Mouse (Mus musculus) heart, postnatal 25 days (tissue): ENCODE measurements around the gene Vmn1r13. TPM values are rescaled to one million over a fixed set of nuclear protein-coding genes. Genes with fewer than 3 reads are reported as not detected.
"Not testable (repeated sequence)": the region's sequence is repeated elsewhere in the genome, so short reads cannot be mapped to it uniquely, and the experiment has no call there.

Experiments used
- DNase-seq: peaks from one replicate; pipeline ENCODE4 v3.0.0; 2022; ENCODE audit warnings: low spot score
- intact Hi-C: fragments of 180-260 bp; cut with DNase I; formaldehyde crosslinking; loops from one replicate; pipeline ENCODE4 v1.15.1; 2025
- total RNA-seq, 2 experiments: library from RNA; stranded (reverse); gene quantifications; 2 replicates each; pipeline ENCODE4 v1.2.3; 2021

The Vmn1r13 gene
- total RNA-seq: not detected

DNA sequence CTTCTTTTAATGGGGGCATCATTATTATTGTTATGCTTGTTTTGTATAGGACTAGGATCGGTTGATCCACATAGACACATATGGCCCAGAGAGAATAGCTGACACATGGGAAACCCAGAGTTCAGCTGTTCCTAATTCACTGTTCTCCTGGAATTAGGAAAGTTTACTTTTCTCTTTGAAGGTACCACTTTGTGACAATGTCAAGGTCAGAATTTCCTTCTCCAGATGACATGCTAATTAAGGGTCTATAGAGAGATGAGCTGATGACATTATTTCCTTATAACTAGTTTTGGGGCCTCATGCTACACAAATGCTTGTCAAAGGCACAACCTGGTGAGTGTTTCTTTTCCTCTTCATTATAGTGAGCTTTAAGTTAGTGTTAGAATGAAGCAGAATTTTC, at the start of gene Vmn1r13:
TSS of gene Vmn1r13 (plus strand) at position 301 of the 400 bp plus-strand sequence.
- intact Hi-C loops, DNase-seq: not testable (repeated sequence)

DNA sequence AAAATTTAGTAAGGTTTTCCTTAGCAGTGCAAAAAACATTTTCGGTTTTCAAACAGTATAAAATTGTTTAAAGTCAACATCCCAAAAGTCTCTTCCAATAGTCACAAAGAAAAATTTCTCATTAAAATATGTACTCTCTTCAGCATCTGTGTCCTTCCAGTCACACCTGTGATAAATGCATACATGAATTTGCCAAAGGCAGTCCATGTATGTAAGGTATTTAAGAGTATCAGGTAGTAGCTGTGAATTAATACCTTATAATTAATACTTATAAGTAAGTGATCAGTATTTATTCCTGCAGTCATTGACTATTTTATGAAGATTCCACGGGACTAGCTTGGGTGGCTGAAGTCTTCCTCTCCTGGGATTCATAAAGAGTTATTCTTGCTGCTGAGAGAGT, 46.5 kb upstream of the Vmn1r13 start, which contains the start of gene Vmn1r12:
TSS of gene Vmn1r12 (plus strand) at position 301 of the 400 bp plus-strand sequence.
- intact Hi-C loops: no loop called here
- DNase-seq: no peak

DNA sequence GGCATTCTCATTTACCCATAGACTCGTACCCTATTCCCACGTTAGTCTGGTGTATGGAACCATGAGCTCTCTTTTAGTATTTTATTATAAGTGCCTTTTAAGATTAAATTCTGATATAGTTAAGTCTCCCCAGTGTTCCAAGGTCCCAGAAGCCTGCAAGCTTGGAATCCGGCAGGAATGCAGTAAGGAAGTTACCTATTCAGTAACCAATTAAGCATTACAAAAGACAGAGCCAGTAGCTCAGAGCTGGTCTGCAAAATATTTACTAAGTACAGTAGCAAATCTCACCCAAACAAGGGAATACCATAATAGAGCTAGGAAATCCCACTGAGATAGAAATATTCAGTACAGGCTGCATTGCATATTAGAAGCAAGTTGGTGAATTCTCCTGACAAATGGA, 13.1 kb upstream of the Vmn1r13 start:
- DNase-seq, intact Hi-C loops: not testable (repeated sequence)

DNA sequence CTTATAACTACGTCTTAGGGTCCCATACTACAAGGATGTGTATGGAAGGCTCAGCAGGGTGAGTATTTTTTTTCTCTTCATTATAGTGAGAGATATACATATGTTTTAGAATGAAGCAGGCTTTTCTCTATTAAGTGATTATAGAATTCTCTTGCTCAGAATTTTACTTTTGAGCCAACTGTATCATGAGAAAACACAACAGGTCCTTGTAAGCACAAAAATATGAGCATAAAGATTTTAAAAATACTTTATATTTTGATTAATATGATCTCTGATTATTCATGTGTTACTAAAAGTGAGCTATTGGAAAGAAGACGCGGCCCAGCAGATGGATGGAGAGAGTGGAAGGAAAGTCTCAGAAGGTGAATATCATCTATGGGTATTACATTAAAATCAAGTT, 28.3 kb downstream of the Vmn1r13 start, which contains the start of gene Vmn1r14:
TSS of gene Vmn1r14 (plus strand) at position 301 of the 400 bp plus-strand sequence.
- DNase-seq: no peak

DNA sequence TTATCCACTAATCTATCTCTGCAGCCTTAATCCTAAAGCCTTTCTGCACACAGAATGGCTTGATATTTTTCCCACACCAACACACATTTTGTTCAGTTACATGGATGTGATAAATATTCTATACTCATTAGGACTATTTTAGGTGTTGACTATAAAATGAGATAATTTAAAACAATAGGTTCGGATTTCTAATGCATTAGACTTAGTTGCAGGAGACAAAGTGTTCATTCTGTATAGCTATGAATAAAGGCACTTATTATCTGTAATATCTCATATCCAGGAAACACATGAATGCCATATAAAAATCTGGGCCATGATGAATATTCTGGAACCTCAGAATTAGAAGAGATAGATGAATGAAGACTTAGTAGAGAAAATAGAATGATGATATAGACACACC, 54.6 kb downstream of the Vmn1r13 start, which contains the start of gene Vmn1r15:
TSS of gene Vmn1r15 (plus strand) at position 301 of the 400 bp plus-strand sequence.
- intact Hi-C loops: no loop called here
- DNase-seq: no peak

More for the DNA sequence above, 28.3 kb downstream of the Vmn1r13 start, which contains the start of gene Vmn1r14:
- intact Hi-C loops: no loop called here

DNA sequence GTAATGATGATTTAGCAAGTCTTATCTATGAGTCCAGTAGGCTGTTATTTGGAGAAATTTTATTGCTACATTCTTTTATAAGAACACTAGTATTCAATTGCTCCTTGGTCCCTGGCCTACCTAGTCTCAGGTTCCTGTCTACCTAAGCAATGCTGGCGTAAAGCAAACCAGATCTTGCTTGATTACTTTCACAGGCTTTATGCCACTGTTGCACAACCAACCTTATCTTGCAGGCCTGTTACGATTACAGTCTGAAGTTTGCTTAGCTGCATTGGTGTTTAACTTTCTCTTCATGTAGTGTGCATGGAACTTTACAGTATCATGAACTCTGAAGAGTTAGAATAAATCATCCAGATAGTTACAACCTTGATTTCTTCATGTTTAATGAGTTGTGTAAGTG, 57.9 kb downstream of the Vmn1r13 start:
- intact Hi-C loops: no loop called here
- no peak for DNase-seq

Other genes with a start within 250 kb of the Vmn1r13 start
- gene Vmn1r5, start 233.0 kb upstream of the Vmn1r13 start, total RNA-seq: not detected
- gene Vmn1r6, start 206.0 kb upstream of the Vmn1r13 start, total RNA-seq: not detected
- not detected for gene Vmn1r7, start 178.0 kb upstream of the Vmn1r13 start, total RNA-seq
- not detected for gene Vmn1r8, start 171.0 kb upstream of the Vmn1r13 start, total RNA-seq
- gene Vmn1r9, start 136.5 kb upstream of the Vmn1r13 start, total RNA-seq: not detected
- gene Vmn1r10, start 93.8 kb upstream of the Vmn1r13 start, total RNA-seq: not detected
- not detected for gene Vmn1r11, start 69.8 kb upstream of the Vmn1r13 start, total RNA-seq
- gene Vmn1r12, start 46.4 kb upstream of the Vmn1r13 start, total RNA-seq: not detected
- not detected for gene Vmn1r14, start 28.4 kb downstream of the Vmn1r13 start, total RNA-seq
- gene Vmn1r15, start 54.7 kb downstream of the Vmn1r13 start, total RNA-seq: not detected
- not detected for gene Vmn1r16, start 126.2 kb downstream of the Vmn1r13 start, total RNA-seq
- gene Vmn1r17, start 160.4 kb downstream of the Vmn1r13 start, total RNA-seq: not detected
- not detected for gene Vmn1r18, start 192.5 kb downstream of the Vmn1r13 start, total RNA-seq
- gene Vmn1r19, start 200.5 kb downstream of the Vmn1r13 start, total RNA-seq: not detected
- not detected for gene Vmn1r20, start 225.6 kb downstream of the Vmn1r13 start, total RNA-seq